Mouse (Mus musculus) olfactory bulb, adult 2 months (tissue): ENCODE results near the gene Gm13276. TPM values are rescaled to one million over a fixed set of nuclear protein-coding genes. Genes with fewer than 3 reads are reported as not detected.
"Not testable (repeated sequence)": the region's sequence is repeated elsewhere in the genome, so short reads cannot be mapped to it uniquely, and the experiment has no call there.

Experiments used
- H3K27ac ChIP-seq: fragments of 200-500 bp; 2 replicates; pipeline ENCODE4 v1.5.1; 2012; ENCODE audit warnings: low read depth, low read length; ENCODE audit not compliant: insufficient read depth
- H3K4me1 ChIP-seq: fragments of 200-500 bp; 2 replicates; pipeline ENCODE4 v1.6.1; 2012; ENCODE audit warnings: low read length; ENCODE audit not compliant: control insufficient read depth, insufficient read depth
- H3K4me3 ChIP-seq: fragments of 200-500 bp; 2 replicates; pipeline ENCODE4 v1.5.1; 2012; ENCODE audit warnings: mild to moderate bottlenecking, low read depth, low read length, moderate library complexity; ENCODE audit not compliant: insufficient read depth
- CTCF ChIP-seq: fragments of 200-500 bp; IDR thresholded peaks from 2 replicates; pipeline ENCODE4 v1.5.1; 2012; ENCODE audit warnings: low read depth, mild to moderate bottlenecking, low read length, moderate library complexity; ENCODE audit not compliant: insufficient read depth
- POLR2A ChIP-seq: fragments of 200-500 bp; IDR thresholded peaks from 2 replicates; pipeline ENCODE4 v1.6.1; 2012; ENCODE audit warnings: mild to moderate bottlenecking, low read depth, low read length, moderate library complexity; ENCODE audit not compliant: insufficient read depth
- WGBS: fragments of 180-500 bp; shearing (Covaris S2); methylation state at CpG from one replicate; pipeline ENCODE4 v1.1.7; 2018; 5-methylcytosine and 5-hydroxymethylcytosine counted together
- polyA plus RNA-seq: library from polyadenylated mRNA; stranded (reverse); fragments of >200 nt; gene quantifications from 2 replicates; pipeline ENCODE4 v1.2.4, GENCODE M21; 2012; ENCODE audit warnings: low replicate concordance; ENCODE audit not compliant: missing spikeins, insufficient read depth, insufficient read length

Gm13276 gene
- polyA plus RNA-seq, 1 experiment: not detected

GRCm38 (mm10) chr4:88830523-88830922 lies 45.0 kb downstream of the Gm13276 start:
- 22% methylated on average over 4 of the region's 4 CpGs for WGBS
- Histone ChIP-seq H3K4me1 (no peaks in the 10 kb centered on the region), H3K4me3 (no peak overlapping the region), H3K27ac (no peak overlapping the region)
- no peak for TF ChIP-seq CTCF
- TF ChIP-seq POLR2A: no peak

- not testable (repeated sequence) for H3K4me1 ChIP-seq, H3K4me3 ChIP-seq, H3K27ac ChIP-seq
- WGBS: 75% methylated on average over 1 of the region's 1 CpGs
Observed at GRCm38 (mm10) chr4:88835225-88835624, 49.7 kb downstream of the Gm13276 start, which contains the start of gene Ifna5. TSS of gene Ifna5 (plus strand) at chr4:88835525.

Other genes starting within 250 kb of the Gm13276 start
- not detected in 2 replicates for gene Ifna15, start 227.5 kb upstream of the Gm13276 start, polyA plus RNA-seq
- not detected in 2 replicates for gene Ifna14, start 213.9 kb upstream of the Gm13276 start, polyA plus RNA-seq
- not detected in 2 replicates for gene Ifna9, start 193.3 kb upstream of the Gm13276 start, polyA plus RNA-seq
- gene Ifna12, start 182.3 kb upstream of the Gm13276 start, polyA plus RNA-seq: not detected in 2 replicates
- gene C87499, start 151.3 kb upstream of the Gm13276 start, polyA plus RNA-seq: not detected in 2 replicates
- gene Ifna13, start 141.2 kb upstream of the Gm13276 start, polyA plus RNA-seq: not detected in 2 replicates
- not detected in 2 replicates for gene Ifna16, start 108.8 kb upstream of the Gm13276 start, polyA plus RNA-seq
- not detected in 2 replicates for gene Ifna2, start 101.8 kb upstream of the Gm13276 start, polyA plus RNA-seq
- not detected in 2 replicates for gene Ifnab, start 94.3 kb upstream of the Gm13276 start, polyA plus RNA-seq
- not detected in 2 replicates for gene Gm26566, start 63.9 kb upstream of the Gm13276 start, polyA plus RNA-seq
- gene Klhl9, start 63.2 kb upstream of the Gm13276 start, polyA plus RNA-seq: not detected in 2 replicates
- not detected in 2 replicates for gene Gm13271, start 30.8 kb upstream of the Gm13276 start, polyA plus RNA-seq
- gene Gm13283, start 25.6 kb upstream of the Gm13276 start, polyA plus RNA-seq: not detected in 2 replicates
- gene Gm13290, start 11.9 kb upstream of the Gm13276 start, polyA plus RNA-seq: not detected in 2 replicates
- not detected in 2 replicates for gene Gm13289, start 8.8 kb upstream of the Gm13276 start, polyA plus RNA-seq
- gene Gm13272, start 5.9 kb upstream of the Gm13276 start, polyA plus RNA-seq: not detected in 2 replicates
- not detected in 2 replicates for gene Ifnz, start 3.6 kb upstream of the Gm13276 start, polyA plus RNA-seq
- not detected in 2 replicates for gene Gm13277, start 2.9 kb downstream of the Gm13276 start, polyA plus RNA-seq
- gene Gm13278, start 5.8 kb downstream of the Gm13276 start, polyA plus RNA-seq: not detected in 2 replicates
- gene Gm13275, start 8.8 kb downstream of the Gm13276 start, polyA plus RNA-seq: not detected in 2 replicates
- not detected in 2 replicates for gene Gm13279, start 11.7 kb downstream of the Gm13276 start, polyA plus RNA-seq
- not detected in 2 replicates for gene Gm13285, start 14.0 kb downstream of the Gm13276 start, polyA plus RNA-seq
- not detected in 2 replicates for gene Gm13287, start 17.5 kb downstream of the Gm13276 start, polyA plus RNA-seq
- not detected in 2 replicates for gene Gm13288, start 19.8 kb downstream of the Gm13276 start, polyA plus RNA-seq
- gene Ifna7, start 30.5 kb downstream of the Gm13276 start, polyA plus RNA-seq: not detected in 2 replicates
- not detected in 2 replicates for gene Ifna11, start 34.2 kb downstream of the Gm13276 start, polyA plus RNA-seq
- not detected in 2 replicates for gene Ifna6, start 41.7 kb downstream of the Gm13276 start, polyA plus RNA-seq
- not detected in 2 replicates for gene Ifna5, start 49.8 kb downstream of the Gm13276 start, polyA plus RNA-seq
- not detected in 2 replicates for gene Ifna4, start 56.2 kb downstream of the Gm13276 start, polyA plus RNA-seq
- not detected in 2 replicates for gene Ifna1, start 64.4 kb downstream of the Gm13276 start, polyA plus RNA-seq
- gene Ifne, start 94.5 kb downstream of the Gm13276 start, polyA plus RNA-seq: not detected in 2 replicates